Mouse (Mus musculus) neural tube, embryonic 11.5 days (tissue): ENCODE results near the gene Kank1. TPM values are rescaled to one million over a fixed set of nuclear protein-coding genes. Genes with fewer than 3 reads are reported as not detected.
A peak's percentile ranks its signal among the peaks of the same experiment; 100 is the strongest.

Experiments used
- ATAC-seq: fragments of 200-750 bp; cut with Nextera tagmentation; 2 replicates; pipeline ENCODE4 v1.8.0; 2017; ENCODE audit warnings: moderate number of reproducible peaks, mild to moderate bottlenecking, moderate TSS enrichment, moderate library complexity; ENCODE audit not compliant: insufficient read depth, low FRiP score, low TSS enrichment
- DNase-seq: peaks from one replicate; pipeline ENCODE4 v3.0.0-alpha.2; 2015; ENCODE audit warnings: low spot score
- H3K27ac ChIP-seq: fragments of 300-500 bp; sonication (generic); 2 replicates; pipeline ENCODE4 v1.5.1; 2014; ENCODE audit warnings: low read depth, mild to moderate bottlenecking, low read length
- H3K27me3 ChIP-seq: fragments of 300-500 bp; sonication (generic); 2 replicates; pipeline ENCODE4 v1.6.1; 2014; ENCODE audit warnings: mild to moderate bottlenecking, low read length, mixed read lengths; ENCODE audit not compliant: control insufficient read depth, insufficient read depth
- H3K36me3 ChIP-seq: fragments of 300-500 bp; sonication (generic); 2 replicates; pipeline ENCODE4 v1.6.1; 2014; ENCODE audit warnings: mild to moderate bottlenecking, low read length, moderate library complexity, mixed read lengths; ENCODE audit not compliant: control insufficient read depth, insufficient read depth
- H3K4me1 ChIP-seq: fragments of 300-500 bp; sonication (generic); 2 replicates; pipeline ENCODE4 v1.6.1; 2014; ENCODE audit warnings: low read length, mixed read lengths; ENCODE audit not compliant: control insufficient read depth, insufficient read depth
- H3K4me2 ChIP-seq: fragments of 300-500 bp; sonication (generic); 2 replicates; pipeline ENCODE4 v1.6.1; 2014; ENCODE audit warnings: low read depth, mild to moderate bottlenecking, moderate library complexity
- H3K4me3 ChIP-seq: fragments of 300-500 bp; sonication (generic); 2 replicates; pipeline ENCODE4 v1.5.1; 2014; ENCODE audit warnings: low read depth, low read length
- H3K9ac ChIP-seq: fragments of 300-500 bp; sonication (generic); 2 replicates; pipeline ENCODE4 v1.6.1; 2014; ENCODE audit warnings: mild to moderate bottlenecking, low read length
- H3K9me3 ChIP-seq: fragments of 300-500 bp; sonication (generic); 2 replicates; pipeline ENCODE4 v1.6.1; 2016; ENCODE audit warnings: low read length; ENCODE audit not compliant: control insufficient read depth
- WGBS: fragments of 180-500 bp; shearing (Covaris S2); extraction: QIAGEN DNeasy Blood & Tissue Kit; methylation state at CpG from one replicate; pipeline ENCODE4 v1.1.7; 2014; 5-methylcytosine and 5-hydroxymethylcytosine counted together
- polyA plus RNA-seq: library from polyadenylated mRNA; unstranded; fragments of >200 nt; fragmentation: Nextera tagmentation; extraction: Ambion mirVana; gene quantifications from 2 replicates; pipeline ENCODE4 v1.2.1, GENCODE M21; 2014

Kank1 gene
- polyA plus RNA-seq, 1 experiment from 2014 or later = 15.3 TPM

- Histone ChIP-seq H3K9me3 (no peaks in the 10 kb centered on the region), H3K4me3 (no peak overlapping the region), H3K27ac (no peak overlapping the region), H3K27me3 (no peaks in the 10 kb centered on the region), H3K4me1 (0 out of 2 replicates have a peak, but pooled peaks cover 2% of the 10 kb centered on the region), H3K9ac (no peak overlapping the region), H3K36me3 (no peaks in the 10 kb centered on the region), H3K4me2 (no peak overlapping the region)
- no peak for DNase-seq
- WGBS = 76% methylated on average over 7 of the region's 7 CpGs
- ATAC-seq = no peak
These were observed 197.6 kb downstream of the Kank1 start for GRCm38 (mm10) chr19:25434345-25434744.

DNA sequence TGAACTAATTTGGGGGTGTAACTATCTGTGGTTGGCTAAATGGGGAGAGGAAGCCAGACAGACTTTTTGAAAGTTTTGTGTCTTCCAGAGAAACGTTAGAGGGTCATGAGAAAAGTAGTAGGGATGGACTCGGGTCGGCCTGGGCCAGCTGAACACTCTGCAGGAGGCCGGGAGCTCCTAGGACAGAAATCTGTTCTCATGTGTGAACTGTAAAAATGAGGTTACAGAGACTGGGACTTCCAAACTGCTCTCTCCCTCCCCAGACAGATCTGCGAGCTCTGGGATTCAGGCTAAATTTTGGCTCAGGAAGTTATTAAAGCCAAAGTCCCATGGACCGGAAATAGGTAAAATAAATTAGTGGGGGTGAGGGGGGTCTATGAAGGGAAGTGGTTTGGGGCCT lies 198.0 kb downstream of the Kank1 start:
- H3K27ac ChIP-seq = no peak overlapping the region
- no peak overlapping the region for H3K9ac ChIP-seq
- WGBS = 45% methylated on average over 6 of the region's 6 CpGs
- H3K4me2 ChIP-seq = no peak overlapping the region
- 0 out of 2 replicates have a peak, but pooled peaks cover 2% of the 10 kb centered on the region for H3K4me1 ChIP-seq
- ATAC-seq (no peak), DNase-seq (no peak)
- H3K27me3 ChIP-seq = no peaks in the 10 kb centered on the region
- H3K36me3 ChIP-seq = no peaks in the 10 kb centered on the region
- no peak overlapping the region for H3K4me3 ChIP-seq
- H3K9me3 ChIP-seq = no peaks in the 10 kb centered on the region

- H3K4me1 ChIP-seq = 0 out of 2 replicates have a peak, but pooled peaks cover 2% of the 10 kb centered on the region
- H3K4me3 ChIP-seq = no peak overlapping the region
- H3K27me3 ChIP-seq = no peaks in the 10 kb centered on the region
- no peaks in the 10 kb centered on the region for H3K9me3 ChIP-seq
- DNase-seq = no peak
- ATAC-seq = no peak
- no peak overlapping the region for H3K27ac ChIP-seq
- H3K9ac ChIP-seq = no peak overlapping the region
- WGBS = 55% methylated on average over 5 of the region's 5 CpGs
- no peak overlapping the region for H3K4me2 ChIP-seq
- no peaks in the 10 kb centered on the region for H3K36me3 ChIP-seq
These were observed 198.6 kb downstream of the Kank1 start for GRCm38 (mm10) chr19:25435412-25435811.

GRCm38 (mm10) chr19:25436175-25436574 lies 199.4 kb downstream of the Kank1 start:
- Histone ChIP-seq H3K4me3 (no peak overlapping the region), H3K4me2 (no peak overlapping the region), H3K9me3 (no peaks in the 10 kb centered on the region), H3K9ac (no peak overlapping the region), H3K4me1 (0 out of 2 replicates have a peak, but pooled peaks cover 2% of the 10 kb centered on the region), H3K27me3 (no peaks in the 10 kb centered on the region), H3K36me3 (no peaks in the 10 kb centered on the region), H3K27ac (no peak overlapping the region)
- DNase-seq (no peak), ATAC-seq (no peak)
- WGBS = 75% methylated on average over 4 of the region's 4 CpGs

DNA sequence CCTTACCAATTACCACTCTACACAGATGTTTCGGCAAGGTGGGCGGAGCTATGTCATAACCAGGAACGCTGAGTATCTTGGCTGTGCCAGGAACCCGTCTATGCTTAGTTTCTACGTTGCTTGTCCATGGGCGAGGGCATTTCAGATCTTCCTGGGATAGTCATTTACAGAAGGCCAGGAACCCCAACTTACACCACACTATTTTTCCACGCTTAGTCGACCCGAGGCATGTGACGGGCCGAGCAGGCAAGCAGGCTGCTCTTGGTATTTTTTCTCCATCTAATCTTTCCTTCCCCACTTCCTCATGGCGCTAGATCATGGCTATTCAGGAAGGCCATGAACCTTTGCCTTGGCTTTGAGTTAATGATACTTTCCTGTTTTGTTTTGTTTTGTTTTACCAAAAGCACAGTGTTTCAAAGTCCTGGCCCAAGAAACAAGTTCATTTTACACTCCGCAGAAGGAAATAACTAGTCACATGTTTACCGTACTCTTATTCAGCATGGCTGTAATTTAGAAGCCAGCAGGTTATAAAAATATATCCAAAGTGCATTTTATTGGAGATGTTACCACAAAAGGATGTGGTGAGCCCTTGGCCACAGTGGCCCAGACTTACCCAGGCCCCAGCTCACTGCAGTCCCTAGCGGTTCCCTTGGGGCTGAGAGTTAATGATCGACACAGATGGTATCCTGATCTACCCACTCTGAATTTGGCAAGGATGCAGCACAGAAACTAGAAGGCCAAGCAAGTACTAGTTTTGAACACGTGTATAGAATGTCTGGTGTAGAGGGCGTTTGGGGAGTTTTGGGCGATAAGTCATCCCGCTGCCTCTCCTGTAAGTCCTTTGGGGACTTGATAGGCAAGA lies 200.2 kb downstream of the Kank1 start:
- DNase-seq (no peak), ATAC-seq (no peak)
- 89% methylated on average over 20 of the region's 20 CpGs for WGBS
- no peaks in the 10 kb centered on the region for H3K27me3 ChIP-seq
- H3K4me3 ChIP-seq = no peak overlapping the region
- H3K4me2 ChIP-seq = no peak overlapping the region
- H3K4me1 ChIP-seq = 0 out of 2 replicates have a peak, but pooled peaks cover 2% of the 10 kb centered on the region
- H3K9me3 ChIP-seq = no peaks in the 10 kb centered on the region
- no peak overlapping the region for H3K9ac ChIP-seq
- no peaks in the 10 kb centered on the region for H3K36me3 ChIP-seq
- no peak overlapping the region for H3K27ac ChIP-seq

DNA sequence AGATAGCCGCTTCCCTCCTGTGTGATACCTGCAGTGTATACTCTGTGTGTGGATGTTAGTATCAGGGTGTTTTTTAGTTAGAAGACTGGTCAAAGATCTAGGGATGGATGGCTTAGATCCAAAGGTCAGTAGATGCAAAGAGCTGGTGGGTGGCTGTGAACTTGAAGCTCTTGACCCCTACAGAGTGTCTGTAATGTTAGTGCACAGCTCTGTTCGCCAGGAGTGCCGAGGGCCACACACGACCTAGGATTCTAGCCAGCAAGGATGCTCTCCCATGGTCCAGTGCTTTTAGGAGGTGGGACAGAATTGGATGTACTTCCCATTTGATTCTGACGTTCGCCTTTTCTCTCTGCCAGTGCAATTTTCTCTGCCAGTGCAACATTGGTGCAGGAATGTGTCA lies 201.5 kb downstream of the Kank1 start:
- H3K9ac ChIP-seq = no peak overlapping the region
- DNase-seq (no peak), ATAC-seq (no peak)
- no peaks in the 10 kb centered on the region for H3K27me3 ChIP-seq
- no peak overlapping the region for H3K27ac ChIP-seq
- no peak overlapping the region for H3K4me2 ChIP-seq
- no peaks in the 10 kb centered on the region for H3K9me3 ChIP-seq
- 75% methylated on average over 6 of the region's 6 CpGs for WGBS
- no peak overlapping the region for H3K4me3 ChIP-seq
- H3K36me3 ChIP-seq = no peaks in the 10 kb centered on the region
- H3K4me1 ChIP-seq = 0 out of 2 replicates have a peak, but pooled peaks cover 2% of the 10 kb centered on the region

DNA sequence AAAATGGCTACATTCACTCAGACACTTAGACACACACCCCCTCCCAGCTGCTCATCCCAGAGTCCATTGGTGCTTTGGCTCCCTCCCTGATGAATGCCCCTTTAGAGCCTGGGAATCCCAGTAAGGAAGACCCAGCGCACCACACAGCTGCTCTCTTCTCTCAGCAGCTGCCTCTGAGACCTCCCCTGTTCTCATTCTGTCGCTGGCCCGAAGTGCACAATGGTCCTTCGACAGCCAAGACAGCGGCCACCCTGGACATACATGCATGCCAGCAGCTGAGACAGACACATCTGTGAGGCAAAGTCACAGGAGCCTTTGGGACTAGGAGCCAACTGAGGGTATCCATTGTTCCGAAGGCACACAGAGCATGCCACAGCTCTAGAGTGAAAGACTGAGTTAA lies 203.0 kb downstream of the Kank1 start:
- 67% methylated on average over 6 of the region's 6 CpGs for WGBS
- ATAC-seq (peak; percentile 53; the same call in 1 of the 2 replicates), DNase-seq (no peak)
- Histone ChIP-seq H3K9me3 (no peaks in the 10 kb centered on the region), H3K27ac (no peak overlapping the region), H3K4me2 (no peak overlapping the region), H3K36me3 (no peaks in the 10 kb centered on the region), H3K27me3 (no peaks in the 10 kb centered on the region), H3K9ac (no peak overlapping the region), H3K4me3 (no peak overlapping the region), H3K4me1 (no peaks in the 10 kb centered on the region)

GRCm38 (mm10) chr19:25440736-25441135 lies 204.0 kb downstream of the Kank1 start:
- H3K27ac ChIP-seq = no peak overlapping the region
- 83% methylated on average over 4 of the region's 4 CpGs for WGBS
- H3K4me2 ChIP-seq = no peak overlapping the region
- no peak overlapping the region for H3K9ac ChIP-seq
- no peak for DNase-seq
- H3K9me3 ChIP-seq = no peaks in the 10 kb centered on the region
- ATAC-seq = no peak
- H3K4me3 ChIP-seq = no peak overlapping the region
- H3K36me3 ChIP-seq = no peaks in the 10 kb centered on the region
- no peaks in the 10 kb centered on the region for H3K4me1 ChIP-seq
- no peaks in the 10 kb centered on the region for H3K27me3 ChIP-seq

DNA sequence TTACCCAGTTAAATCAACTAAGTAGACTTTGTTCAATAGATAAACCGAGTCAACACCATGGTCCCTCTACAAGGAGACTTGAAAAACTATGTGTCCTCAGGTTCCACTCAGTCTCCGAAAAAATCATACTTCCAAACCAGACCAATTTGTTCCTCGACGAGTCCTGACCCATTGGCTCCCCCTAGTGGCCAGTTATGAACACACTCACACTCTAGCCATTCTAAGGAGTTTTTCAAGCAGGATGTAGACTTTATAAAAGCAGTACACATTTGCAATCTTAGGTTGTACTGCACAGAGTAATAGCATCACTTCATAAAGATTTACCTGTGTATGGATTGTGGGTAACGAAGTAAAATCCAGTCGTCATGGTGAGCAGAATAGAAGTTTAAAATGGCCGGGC lies 208.3 kb downstream of the Kank1 start:
- Histone ChIP-seq H3K9ac (no peak overlapping the region), H3K4me1 (no peaks in the 10 kb centered on the region), H3K27ac (no peak overlapping the region), H3K27me3 (no peaks in the 10 kb centered on the region), H3K9me3 (no peaks in the 10 kb centered on the region), H3K4me3 (no peak overlapping the region), H3K36me3 (no peaks in the 10 kb centered on the region), H3K4me2 (no peak overlapping the region)
- WGBS = 28% methylated on average over 7 of the region's 7 CpGs
- ATAC-seq = no peak
- DNase-seq = peak; percentile 66
